In genomic region chr17:26699819-26700616, GRCm38 (mm10) we compare ENCODE assay signal across 9 mouse cellular contexts. TPM values are rescaled to one million over a fixed set of nuclear protein-coding genes. Genes with fewer than 3 reads are reported as not detected.
DNase-seq lines count a peak whose midpoint lies in the region; ATAC-seq lines count a peak whose summit lies in the region.
"Had no signal": no experiment of that assay in that cellular context is flagged by ENCODE, and none has a peak within 500 bp of the region (broad histone marks: within the 10 kb centered on the region; RNA-seq: fewer than 3 reads in every experiment).

No protein-coding gene starts in this region.

- H3K27ac ChIP-seq in heart, embryonic 15.5 days: peak overlapping the region; percentile 71

- WGBS in heart, embryonic 15.5 days: 54% methylated on average over 10 of the region's 10 CpGs

- H3K4me1 ChIP-seq in heart, embryonic 15.5 days (replicated peaks): peaks cover 44% of the 10 kb centered on the region

- H3K9ac ChIP-seq in heart, embryonic 15.5 days: peak overlapping the region; percentile 35; the same call in 1 of the 2 replicates

- intact Hi-C loops in left cerebral cortex, postnatal 4 days (cut with DNase I): no loop called here
- intact Hi-C loops in left cerebral cortex, postnatal 10 days (cut with DNase I): no loop called here

- ATAC-seq in heart, embryonic 15.5 days (replicated peaks; ENCODE audit: insufficient number of reproducible peaks, insufficient read depth, low FRiP score, low read depth): peak; percentile 64; the same call in 1 of the 2 replicates

- DNase-seq in kidney, adult 18-20 months: peak; percentile 27
- no peak for DNase-seq in kidney, adult 11 months
- peak; percentile 71 for DNase-seq in cerebellum, adult 9-11 months
- DNase-seq in lung, adult 18-20 months: peak; percentile 91 to 94
- DNase-seq in adrenal gland, postnatal 25 days: no peak
- DNase-seq in left cerebral cortex, postnatal 4 days: no peak
- no peak for DNase-seq in left cerebral cortex, postnatal 10 days (ENCODE audit: extremely low spot score in 1 of 2, low spot score in 2 of 2)
- DNase-seq: right cerebral cortex, adult 18-20 months had no signal

- H3K27me3 ChIP-seq in heart, embryonic 15.5 days: no peaks in the 10 kb centered on the region

- no peak overlapping the region for H3K4me3 ChIP-seq in heart, embryonic 15.5 days

- H3K4me2 ChIP-seq in heart, embryonic 15.5 days: peak overlapping the region; percentile 11; the same call in 1 of the 2 replicates

- H3K36me3 ChIP-seq in heart, embryonic 15.5 days: peaks cover 38% of the 10 kb centered on the region

- H3K9me3 ChIP-seq in heart, embryonic 15.5 days (replicated peaks): no peaks in the 10 kb centered on the region

RNA-seq across cellular contexts. Expression of gene Crebrf, which starts 15.4 kb away (rescaled TPM):
- polyA plus RNA-seq in heart, embryonic 15.5 days (2015; fragmentation: Nextera tagmentation; extraction: Ambion mirVana): 6.5 and 8.6 TPM in 2 replicates
- 43.9 and 71.9 TPM in 2 replicates for total RNA-seq in adrenal gland, postnatal 25 days (2021)
- total RNA-seq in left cerebral cortex, postnatal 4 days (2021): 10 to 100 TPM; 25.8 to 26.5 TPM
- total RNA-seq in left cerebral cortex, postnatal 10 days (2021): 10 to 100 TPM; 26.4 to 30.1 TPM

RNA-seq across cellular contexts. Expression of gene Atp6v0e, which starts 37.0 kb away (rescaled TPM):
- 197 and 200 TPM in 2 replicates for polyA plus RNA-seq in heart, embryonic 15.5 days (2015; fragmentation: Nextera tagmentation; extraction: Ambion mirVana)
- 172 and 213 TPM in 2 replicates for total RNA-seq in adrenal gland, postnatal 25 days (2021)
- total RNA-seq in left cerebral cortex, postnatal 4 days (2021): 10 to 100 TPM; 29.4 to 31.3 TPM
- total RNA-seq in left cerebral cortex, postnatal 10 days (2021): 10 to 100 TPM; 31.3 to 34.7 TPM

Comparison
In these comparisons a context has a peak if more than half of its experiments do, and no peak if none do; other contexts are left out.
1. DNase-seq: peak in kidney, adult 18-20 months (single experiment), cerebellum, adult 9-11 months (single experiment) and lung, adult 18-20 months (2 of 2); none in kidney, adult 11 months (single experiment), adrenal gland, postnatal 25 days (single experiment), left cerebral cortex, postnatal 4 days (single experiment) and left cerebral cortex, postnatal 10 days (0 of 2).